Mouse (Mus musculus) neural tube, embryonic 12.5 days (tissue): ENCODE results near the gene Nt5c. TPM values are rescaled to one million over a fixed set of nuclear protein-coding genes. Genes with fewer than 3 reads are reported as not detected.
"Not testable (repeated sequence)": the region's sequence is repeated elsewhere in the genome, so short reads cannot be mapped to it uniquely, and the experiment has no call there.

Experiments
- ATAC-seq: fragments of 200-750 bp; cut with Nextera tagmentation; 2 replicates; pipeline ENCODE4 v1.8.0; 2017; ENCODE audit warnings: low read depth, mild to moderate bottlenecking, moderate TSS enrichment, moderate library complexity; ENCODE audit not compliant: low FRiP score
- H3K27ac ChIP-seq: fragments of 300-500 bp; sonication (generic); 2 replicates; pipeline ENCODE4 v1.5.1; 2016
- H3K27me3 ChIP-seq: fragments of 300-500 bp; sonication (generic); replicated peaks from 2 replicates; pipeline ENCODE4 v1.6.1; 2016; ENCODE audit warnings: mild to moderate bottlenecking
- H3K36me3 ChIP-seq: fragments of 300-500 bp; sonication (generic); 2 replicates; pipeline ENCODE4 v1.6.1; 2016; ENCODE audit warnings: mild to moderate bottlenecking
- H3K4me1 ChIP-seq: fragments of 300-500 bp; sonication (generic); 2 replicates; pipeline ENCODE4 v1.6.1; 2016
- H3K4me2 ChIP-seq: fragments of 300-500 bp; sonication (generic); replicated peaks from 2 replicates; pipeline ENCODE4 v1.6.1; 2016; ENCODE audit warnings: mild to moderate bottlenecking
- H3K4me3 ChIP-seq: fragments of 300-500 bp; sonication (generic); 2 replicates; pipeline ENCODE4 v1.5.1; 2016
- H3K9ac ChIP-seq: fragments of 300-500 bp; sonication (generic); 2 replicates; pipeline ENCODE4 v1.6.1; 2016; ENCODE audit warnings: mild to moderate bottlenecking
- H3K9me3 ChIP-seq: fragments of 300-500 bp; sonication (generic); 2 replicates; pipeline ENCODE4 v1.6.1; 2016; ENCODE audit warnings: mild to moderate bottlenecking
- WGBS: fragments of 180-500 bp; shearing (Covaris S2); methylation state at CpG from one replicate; pipeline ENCODE4 v1.1.7; 2016; 5-methylcytosine and 5-hydroxymethylcytosine counted together
- polyA plus RNA-seq: library from polyadenylated mRNA; unstranded; fragments of >200 nt; fragmentation: Nextera tagmentation; extraction: Ambion mirVana; gene quantifications from 2 replicates; pipeline ENCODE4 v1.2.1, GENCODE M21; 2016

The Nt5c gene
- polyA plus RNA-seq, 1 experiment from 2014 or later = 84.8 TPM

DNA sequence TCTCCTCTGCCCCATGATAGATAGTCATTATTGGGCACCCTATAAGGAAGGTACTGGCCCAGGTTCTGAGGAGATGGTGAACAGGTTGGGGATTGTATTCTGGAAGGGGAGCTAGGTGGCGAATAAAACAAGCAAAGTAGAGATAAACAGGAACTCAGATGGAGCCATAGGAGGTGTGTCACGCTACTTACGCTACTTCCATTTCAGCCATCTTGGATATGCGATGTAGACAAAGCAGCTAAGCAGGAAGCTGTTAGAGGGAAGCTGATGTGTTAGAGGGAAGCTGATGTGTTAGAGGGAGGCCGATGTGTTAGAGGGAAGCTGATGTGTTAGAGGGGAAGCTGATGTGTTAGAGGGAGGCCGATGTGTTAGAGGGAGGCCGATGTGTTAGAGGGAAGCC is 14.3 kb downstream of the Nt5c start:
- H3K9ac ChIP-seq, H3K4me2 ChIP-seq, H3K27me3 ChIP-seq, H3K4me3 ChIP-seq, ATAC-seq, H3K27ac ChIP-seq, H3K9me3 ChIP-seq, H3K36me3 ChIP-seq: not testable (repeated sequence)
- WGBS = 86% methylated on average over 7 of the region's 7 CpGs
- peaks cover 24% of the 10 kb centered on the region for H3K4me1 ChIP-seq

DNA sequence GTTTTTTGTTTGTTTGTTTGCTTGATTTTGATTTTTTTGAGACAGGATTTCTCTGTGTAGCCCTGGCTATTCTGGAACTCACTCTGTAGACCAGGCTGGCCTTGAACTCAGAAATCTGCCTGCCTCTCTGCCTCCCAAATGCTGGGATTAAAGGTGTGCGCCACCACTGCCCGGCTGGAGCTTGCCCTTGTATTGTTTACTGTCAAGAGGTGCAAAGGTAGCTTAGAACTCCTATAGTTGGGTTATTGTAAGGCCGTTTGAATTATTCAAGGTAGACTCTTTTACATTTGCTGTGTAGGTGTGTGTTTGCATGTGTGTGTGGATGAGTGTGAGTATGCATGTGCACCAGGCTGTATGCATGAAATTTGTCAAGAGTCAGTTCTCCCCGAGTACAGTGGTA is 15.0 kb downstream of the Nt5c start:
- H3K4me2 ChIP-seq = peak overlapping the region; percentile 98
- H3K27me3 ChIP-seq, H3K9me3 ChIP-seq, ATAC-seq, H3K36me3 ChIP-seq, H3K4me3 ChIP-seq, H3K9ac ChIP-seq, H3K27ac ChIP-seq: not testable (repeated sequence)
- peaks cover 24% of the 10 kb centered on the region for H3K4me1 ChIP-seq
- WGBS = 86% methylated on average over 4 of the region's 4 CpGs

DNA sequence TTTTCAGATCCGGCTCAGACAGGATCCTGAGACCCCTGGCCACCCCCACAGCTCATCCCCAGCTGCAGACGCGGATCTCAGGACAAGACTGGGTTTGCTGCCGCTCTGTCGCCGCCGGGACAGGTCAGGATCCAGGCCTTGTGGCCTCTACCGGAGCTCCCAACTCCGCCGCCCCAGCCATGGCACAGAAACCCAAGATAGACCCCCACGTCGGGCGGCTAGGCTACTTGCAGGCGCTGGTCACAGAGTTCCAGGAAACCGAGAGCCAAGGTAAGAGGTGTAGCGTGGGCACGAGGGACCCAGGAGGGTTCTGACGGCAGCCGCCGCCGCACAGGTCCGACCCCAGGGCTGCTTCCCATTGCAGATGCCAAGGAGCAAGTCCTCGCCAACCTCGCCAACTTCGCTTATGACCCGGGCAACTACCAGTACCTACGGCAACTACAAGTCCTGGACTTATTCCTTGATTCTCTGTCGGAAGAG is 15.9 kb downstream of the Nt5c start:
- no peak overlapping the region for H3K27ac ChIP-seq
- H3K4me3 ChIP-seq = peak overlapping the region; percentile 82
- H3K36me3 ChIP-seq = no peaks in the 10 kb centered on the region
- H3K9me3 ChIP-seq = no peaks in the 10 kb centered on the region
- H3K9ac ChIP-seq = peak overlapping the region; percentile 79
- peaks cover 24% of the 10 kb centered on the region for H3K4me1 ChIP-seq
- ATAC-seq = no peak
- H3K27me3 ChIP-seq = no peaks in the 10 kb centered on the region
- H3K4me2 ChIP-seq = peak overlapping the region; percentile 98
- 6% methylated on average over 28 of the region's 28 CpGs for WGBS

DNA sequence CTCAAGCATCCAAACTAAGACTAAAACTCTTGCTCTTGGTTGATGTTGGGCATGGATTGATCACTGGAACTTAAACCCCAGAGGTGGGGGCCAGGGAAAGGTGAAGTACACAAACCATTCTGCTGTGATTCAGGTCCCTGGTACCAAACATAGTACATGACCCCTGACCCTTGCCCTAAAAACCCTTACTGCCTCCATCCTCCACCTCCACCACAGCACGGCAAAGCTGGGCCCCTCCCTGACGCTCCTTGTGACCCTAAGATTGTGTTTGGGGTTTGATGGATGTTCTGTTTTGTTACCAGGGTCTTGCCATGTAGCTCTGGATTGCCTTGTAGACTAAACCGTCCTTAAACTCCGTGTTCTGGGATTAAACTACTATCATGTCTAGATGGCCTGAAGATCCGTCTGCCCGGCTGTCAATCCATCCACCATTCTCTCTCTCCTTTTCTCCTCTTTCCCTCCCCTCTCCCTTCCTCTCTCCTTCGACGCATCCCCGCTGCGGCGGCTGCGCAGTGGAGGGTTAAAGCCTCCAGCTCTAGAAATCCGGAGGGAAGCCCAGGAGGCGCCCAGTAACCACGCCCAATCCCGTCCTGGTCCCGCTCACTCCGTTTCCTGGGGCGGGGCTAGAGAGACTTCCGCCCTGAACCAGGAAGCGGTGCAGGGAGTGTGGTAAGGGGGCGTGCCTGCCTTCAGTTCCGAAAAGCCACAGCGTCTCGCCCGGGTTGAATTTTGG is 16.5 kb downstream of the Nt5c start, which contains the start of gene Armc7:
Armc7 (plus strand) TSS at position 643 of the 733 bp plus-strand sequence.
- Histone ChIP-seq H3K4me3 (peak within 1 kb of the TSS; percentile 82), H3K4me2 (peak within 1 kb of the TSS; percentile 98), H3K4me1 (peaks cover 24% of the 10 kb centered on the region), H3K36me3 (no peaks in the 10 kb centered on the region), H3K27ac (peak within 1 kb of the TSS; percentile 17; the same call in 1 of the 2 replicates), H3K9me3 (no peaks in the 10 kb centered on the region), H3K9ac (peak within 1 kb of the TSS; percentile 79), H3K27me3 (no peaks in the 10 kb centered on the region)
- WGBS = under 1% methylated on average over 26 of the region's 26 CpGs
- ATAC-seq = peak; percentile 95

DNA sequence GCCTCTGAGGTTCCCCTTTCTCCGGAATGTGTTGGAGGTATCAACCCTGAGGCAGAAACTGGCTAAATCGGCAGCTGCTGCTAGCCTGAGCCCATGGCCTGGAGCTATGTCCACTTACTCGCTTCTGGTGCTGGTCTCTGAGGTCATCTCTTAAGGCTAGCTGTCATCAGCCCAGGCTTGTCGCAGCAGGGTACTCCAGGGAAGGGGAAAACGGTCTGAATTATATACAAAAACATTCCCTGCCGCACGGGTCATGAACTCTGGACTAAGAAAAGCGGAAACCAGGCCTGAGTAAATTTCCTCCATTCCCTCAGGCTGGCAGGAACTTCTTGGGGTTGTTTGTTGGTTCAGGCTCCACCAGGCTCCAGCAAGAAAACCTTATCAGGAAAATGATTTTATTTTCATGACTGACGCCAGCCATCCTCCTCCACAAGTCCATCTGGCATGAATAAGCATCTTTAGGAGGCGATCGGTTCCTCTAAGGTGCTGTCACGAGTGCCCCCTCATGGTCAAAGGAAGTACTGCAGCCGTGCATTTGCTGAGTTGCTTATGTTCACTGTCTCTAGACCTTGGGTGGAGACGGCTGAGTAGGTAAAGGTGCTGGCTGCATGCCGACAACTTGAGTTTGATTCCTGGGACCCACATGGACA is 17.9 kb downstream of the Nt5c start:
- Histone ChIP-seq H3K4me3 (no peak overlapping the region), H3K4me1 (peaks cover 24% of the 10 kb centered on the region), H3K36me3 (no peaks in the 10 kb centered on the region), H3K4me2 (peak overlapping the region; percentile 3; the same call in 1 of the 2 replicates), H3K9ac (no peak overlapping the region), H3K27me3 (no peaks in the 10 kb centered on the region), H3K9me3 (no peaks in the 10 kb centered on the region), H3K27ac (no peak overlapping the region)
- no peak for ATAC-seq
- 23% methylated on average over 15 of the region's 15 CpGs for WGBS

DNA sequence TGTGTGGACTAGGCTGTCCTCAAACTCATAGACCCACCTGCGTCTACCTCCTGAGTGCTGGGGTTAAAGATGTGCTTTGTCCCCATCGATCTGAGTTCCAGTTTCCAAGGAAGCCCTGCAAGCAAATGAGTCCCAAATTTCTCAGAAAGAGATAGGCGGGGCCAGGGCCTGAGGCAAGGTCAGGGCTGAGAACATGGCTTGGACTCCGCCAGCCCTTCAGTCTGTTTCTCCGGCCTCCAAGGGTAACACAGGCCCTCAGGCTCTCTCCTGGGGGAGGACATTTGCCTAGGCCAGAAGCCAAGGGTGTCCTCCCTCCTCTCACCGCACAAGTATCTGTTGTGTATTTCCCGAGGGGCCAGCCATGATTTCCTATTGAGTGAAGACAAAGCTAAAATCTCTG is 19.5 kb downstream of the Nt5c start:
- Histone ChIP-seq H3K27ac (no peak overlapping the region), H3K4me2 (no peak overlapping the region), H3K4me3 (no peak overlapping the region), H3K36me3 (no peaks in the 10 kb centered on the region), H3K4me1 (peaks cover 30% of the 10 kb centered on the region), H3K9me3 (no peaks in the 10 kb centered on the region), H3K9ac (no peak overlapping the region), H3K27me3 (no peaks in the 10 kb centered on the region)
- ATAC-seq = no peak
- 88% methylated on average over 7 of the region's 7 CpGs for WGBS

DNA sequence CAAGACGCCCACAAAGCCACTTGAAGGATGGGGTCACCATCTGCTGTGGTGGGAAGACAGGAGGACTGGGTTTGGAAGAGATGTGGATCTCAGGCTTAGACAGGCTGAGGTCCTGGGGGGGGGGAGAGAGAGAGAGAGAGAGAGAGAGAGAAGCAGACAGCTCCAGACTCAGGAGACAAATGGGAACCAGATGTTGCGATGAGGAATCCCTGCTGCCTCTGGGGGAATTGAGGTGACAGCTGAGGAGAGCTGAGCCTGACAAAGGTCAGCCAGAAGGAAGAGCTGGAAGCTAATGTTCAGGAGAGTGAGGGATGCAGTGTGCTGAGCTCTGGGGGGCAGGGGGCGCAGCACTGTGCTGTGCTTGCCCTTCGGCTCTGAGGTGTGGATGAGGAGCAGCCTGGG is 24.4 kb downstream of the Nt5c start:
- 42% methylated on average over 4 of the region's 4 CpGs for WGBS
- no peak overlapping the region for H3K4me2 ChIP-seq
- H3K9ac ChIP-seq = no peak overlapping the region
- no peak for ATAC-seq
- H3K9me3 ChIP-seq = no peaks in the 10 kb centered on the region
- H3K36me3 ChIP-seq = no peaks in the 10 kb centered on the region
- H3K27ac ChIP-seq = no peak overlapping the region
- H3K4me1 ChIP-seq = peaks cover 8% of the 10 kb centered on the region; the same call in 1 of the 2 replicates
- H3K4me3 ChIP-seq = no peak overlapping the region
- no peaks in the 10 kb centered on the region for H3K27me3 ChIP-seq

DNA sequence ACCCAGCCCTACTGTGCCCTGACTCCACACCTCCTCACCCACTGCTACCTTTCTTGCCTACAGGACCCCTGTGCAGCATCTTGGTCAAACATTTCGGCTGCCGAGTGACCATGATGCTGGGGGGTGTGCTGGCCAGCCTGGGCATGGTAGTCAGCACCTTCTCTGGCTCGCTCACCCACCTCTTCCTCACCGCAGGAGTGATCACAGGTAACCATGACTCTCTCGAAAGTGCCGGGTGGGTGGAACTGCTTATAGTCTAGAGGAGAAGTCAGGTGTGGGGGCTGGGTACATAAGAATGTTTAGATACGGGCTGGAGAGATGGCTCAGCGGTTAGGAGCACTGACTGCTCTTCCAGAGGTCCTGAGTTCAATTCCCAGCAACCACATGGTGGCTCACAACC is 26.8 kb downstream of the Nt5c start:
- Histone ChIP-seq H3K4me2 (no peak overlapping the region), H3K36me3 (no peaks in the 10 kb centered on the region)
- 88% methylated on average over 8 of the region's 8 CpGs for WGBS

DNA sequence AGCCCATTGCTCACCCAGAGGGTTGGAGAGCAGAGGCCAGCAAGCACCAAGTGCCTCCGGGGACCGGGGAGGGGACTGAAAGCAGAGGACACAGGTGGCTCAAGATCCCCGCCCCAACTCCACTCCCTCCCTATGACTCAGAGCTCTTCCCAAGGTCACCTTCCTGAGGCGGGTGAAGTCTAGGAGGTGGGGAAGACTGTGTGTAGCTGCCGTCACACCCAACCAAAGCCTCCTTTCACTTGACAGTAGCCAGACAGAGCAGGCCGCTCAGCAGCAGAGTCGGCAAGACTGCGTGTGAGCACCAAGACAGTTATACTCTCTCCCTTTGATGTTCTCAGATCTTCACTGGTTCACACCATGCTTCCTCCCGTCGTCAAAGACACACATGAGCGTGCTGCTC is 28.3 kb downstream of the Nt5c start:
- WGBS = 72% methylated on average over 11 of the region's 11 CpGs
- peaks cover 8% of the 10 kb centered on the region; the same call in 1 of the 2 replicates for H3K4me1 ChIP-seq
- ATAC-seq = no peak

More for the DNA sequence above, 26.8 kb downstream of the Nt5c start:
- H3K4me1 ChIP-seq = peaks cover 8% of the 10 kb centered on the region; the same call in 1 of the 2 replicates
- H3K4me3 ChIP-seq = no peak overlapping the region
- no peak for ATAC-seq
- no peak overlapping the region for H3K27ac ChIP-seq
- H3K9ac ChIP-seq = no peak overlapping the region
- H3K27me3 ChIP-seq = no peaks in the 10 kb centered on the region
- no peaks in the 10 kb centered on the region for H3K9me3 ChIP-seq

DNA sequence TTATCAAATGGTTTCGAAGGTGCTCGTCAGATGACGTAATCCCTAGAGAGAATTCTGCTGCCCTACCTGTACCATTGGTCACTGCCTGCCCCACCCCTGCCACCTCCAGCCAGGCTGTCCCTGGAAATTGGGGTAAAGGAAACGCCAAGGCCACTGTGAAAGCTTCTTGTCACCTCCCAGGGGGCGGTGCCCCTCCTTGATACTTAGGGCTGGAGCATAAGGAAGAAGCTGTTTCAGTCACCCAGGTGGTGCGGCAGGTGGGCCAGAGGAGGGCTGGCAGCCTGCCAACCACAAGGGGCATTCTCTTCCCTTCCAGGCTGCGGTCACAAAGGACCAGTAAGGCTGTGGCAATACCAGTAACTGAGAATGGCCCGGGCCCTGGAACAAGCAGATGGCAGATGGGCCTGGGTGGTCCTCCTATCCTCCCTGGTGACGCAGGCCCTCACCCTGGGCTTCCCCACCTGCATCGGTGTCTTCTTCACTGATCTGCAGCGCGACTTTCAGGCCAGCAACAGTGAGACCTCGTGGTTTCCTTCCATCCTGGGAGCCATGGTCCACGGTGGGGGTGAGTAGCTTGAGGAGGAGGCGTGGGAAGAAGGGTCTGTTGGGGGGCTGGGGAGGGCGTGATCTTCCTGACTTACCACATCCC is 29.3 kb downstream of the Nt5c start, which contains the start of gene Slc16a5:
Slc16a5 (plus strand) TSS at position 232 of the 649 bp plus-strand sequence.
- ATAC-seq = no peak
- H3K36me3 ChIP-seq = no peaks in the 10 kb centered on the region
- H3K27ac ChIP-seq = no peak within 1 kb of the TSS
- no peak within 1 kb of the TSS for H3K9ac ChIP-seq
- 79% methylated on average over 16 of the region's 16 CpGs for WGBS
- no peaks in the 10 kb centered on the region for H3K27me3 ChIP-seq
- peaks cover 7% of the 10 kb centered on the region; the same call in 1 of the 2 replicates for H3K4me1 ChIP-seq
- H3K4me2 ChIP-seq = no peak within 1 kb of the TSS
- H3K9me3 ChIP-seq = no peaks in the 10 kb centered on the region
- H3K4me3 ChIP-seq = no peak within 1 kb of the TSS

More for the DNA sequence above, 28.3 kb downstream of the Nt5c start:
- H3K9me3 ChIP-seq = no peaks in the 10 kb centered on the region
- H3K27ac ChIP-seq = no peak overlapping the region
- no peak overlapping the region for H3K4me2 ChIP-seq
- no peaks in the 10 kb centered on the region for H3K27me3 ChIP-seq
- no peak overlapping the region for H3K4me3 ChIP-seq
- H3K36me3 ChIP-seq = no peaks in the 10 kb centered on the region
- H3K9ac ChIP-seq = no peak overlapping the region

DNA sequence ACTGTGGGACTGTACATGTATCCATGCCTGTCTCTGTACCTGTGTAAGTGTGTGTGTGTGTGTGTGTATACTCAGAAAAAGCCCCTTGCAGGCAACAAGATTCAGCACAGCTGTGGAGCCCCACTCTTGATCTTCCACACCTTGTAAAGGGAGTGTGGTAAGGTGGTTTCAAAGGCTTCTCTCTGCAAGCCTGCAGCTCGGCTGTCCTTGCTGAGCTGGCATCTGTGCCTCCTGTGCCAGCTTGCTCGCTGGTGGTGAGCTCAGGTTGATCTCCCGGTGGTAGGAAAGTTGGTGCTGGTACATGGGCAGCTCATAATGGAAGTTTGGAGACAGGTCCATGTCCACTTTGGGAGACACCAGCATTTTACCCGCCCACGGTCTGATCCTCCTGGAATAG is 29.8 kb downstream of the Nt5c start:
- Histone ChIP-seq H3K27me3 (no peaks in the 10 kb centered on the region), H3K36me3 (no peaks in the 10 kb centered on the region), H3K4me1 (0 out of 2 replicates have a peak, but pooled peaks cover 7% of the 10 kb centered on the region), H3K9me3 (no peaks in the 10 kb centered on the region), H3K4me2 (no peak overlapping the region), H3K27ac (no peak overlapping the region), H3K4me3 (no peak overlapping the region), H3K9ac (no peak overlapping the region)
- 73% methylated on average over 5 of the region's 5 CpGs for WGBS
- ATAC-seq = no peak

DNA sequence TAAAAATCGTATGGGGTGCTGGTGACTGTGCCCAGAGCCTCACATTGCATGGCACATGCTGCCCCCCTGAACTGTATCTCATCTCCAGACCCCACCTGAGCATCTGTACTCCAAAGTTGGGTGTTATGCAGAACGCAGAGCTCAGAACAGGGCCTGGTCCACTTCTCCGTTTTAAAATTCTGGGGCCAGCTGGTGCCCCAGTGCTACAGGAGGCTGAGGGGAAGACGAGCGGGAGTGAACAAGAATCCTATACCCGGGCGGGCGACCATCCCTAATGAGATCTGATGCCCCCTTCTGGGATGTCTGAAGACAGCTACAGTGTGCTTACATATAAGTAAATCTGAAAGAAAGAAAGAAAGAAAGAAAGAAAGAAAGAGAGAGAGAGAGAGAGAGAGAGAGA is 30.7 kb downstream of the Nt5c start:
- Histone ChIP-seq H3K4me1 (0 out of 2 replicates have a peak, but pooled peaks cover 7% of the 10 kb centered on the region), H3K27me3 (no peaks in the 10 kb centered on the region), H3K27ac (no peak overlapping the region), H3K4me2 (no peak overlapping the region), H3K4me3 (no peak overlapping the region), H3K9ac (no peak overlapping the region), H3K36me3 (no peaks in the 10 kb centered on the region), H3K9me3 (no peaks in the 10 kb centered on the region)
- WGBS = 21% methylated on average over 8 of the region's 8 CpGs
- ATAC-seq = no peak
